Mouse (Mus musculus): Measurements from ENCODE around the gene Dcaf10. TPM values are rescaled to one million over a fixed set of nuclear protein-coding genes. Genes with fewer than 3 reads are reported as not detected.

The Dcaf10 gene
- total and polyA plus RNA-seq, 3 experiments = 4.2 to 11.3 (median 10.8) TPM

DNA sequence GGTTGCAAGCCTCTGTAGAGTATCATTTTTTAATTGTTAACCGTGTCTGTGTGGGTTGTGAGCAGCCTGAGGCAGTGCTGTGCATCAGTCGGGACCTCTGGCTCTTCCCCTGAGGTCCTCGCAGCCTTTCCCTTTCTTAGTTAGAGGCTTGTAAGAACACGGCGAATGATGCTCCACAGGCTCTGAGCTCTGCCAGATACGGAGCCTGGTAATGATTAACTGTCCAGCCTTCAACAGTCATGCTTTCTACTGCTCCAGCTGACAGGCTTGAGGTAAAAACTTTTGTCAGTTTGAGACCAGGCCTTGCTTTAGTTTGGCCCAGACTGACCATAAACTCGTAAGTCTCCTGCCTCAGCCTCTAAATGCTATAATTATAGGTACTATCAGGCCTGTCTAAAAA lies 63.4 kb downstream of the Dcaf10 start:
- TF ChIP-seq EP300 (IDR thresholded peaks at IDR 0.05; ENCODE audit: insufficient read depth, low read depth, low read length) (no peak), POLR2A (IDR thresholded peaks at IDR 0.05; ENCODE audit: insufficient read depth, low read depth, low read length) (no peak), CTCF (IDR thresholded peaks at IDR 0.05) (no peak)
- Histone ChIP-seq H3K4me1 (ENCODE audit: control insufficient read depth, insufficient read depth, low read length) (peaks cover 8% of the 10 kb centered on the region), H3K4me3 (no peak overlapping the region), H3K36me3 (ENCODE audit: control insufficient read depth, insufficient read depth, low read length) (peaks cover 6% of the 10 kb centered on the region; the same call in 1 of the 2 replicates), H3K27ac (no peak overlapping the region), H3K79me2 (replicated peaks; ENCODE audit: control insufficient read depth, insufficient read depth, low read length) (peaks cover 2% of the 10 kb centered on the region), H3K9ac (ENCODE audit: low read depth, low read length) (no peak overlapping the region), H3K27me3 (ENCODE audit: control insufficient read depth, insufficient read depth, low read length) (no peaks in the 10 kb centered on the region)
- no peak for DNase-seq
- 70% methylated on average over 7 of the region's 7 CpGs for WGBS
- intact Hi-C loops (cut with DNase I) = no loop called here

DNA sequence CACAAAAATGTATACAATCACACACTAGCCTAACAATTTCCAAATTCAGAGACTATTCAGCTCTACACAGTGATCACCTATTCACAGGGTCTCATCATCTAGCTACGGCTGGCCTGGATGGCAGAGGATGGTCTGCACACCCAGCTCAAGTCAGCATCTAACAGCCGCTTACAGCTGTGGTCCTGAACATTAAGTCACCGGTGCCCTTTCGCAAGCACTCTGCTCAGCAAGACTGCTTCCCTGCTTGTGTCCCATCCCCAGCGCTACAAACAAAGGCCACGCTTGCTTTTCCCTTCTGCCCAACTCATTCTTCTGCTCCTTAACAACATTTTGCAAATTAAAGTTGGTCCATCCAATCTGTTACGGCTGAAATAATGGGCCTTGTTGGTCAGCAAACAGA lies 64.5 kb downstream of the Dcaf10 start:
- no peak for DNase-seq
- no peak for TF ChIP-seq POLR2A (IDR thresholded peaks at IDR 0.05; ENCODE audit: insufficient read depth, low read depth, low read length)
- Histone ChIP-seq H3K27ac (no peak overlapping the region), H3K27me3 (ENCODE audit: control insufficient read depth, insufficient read depth, low read length) (no peaks in the 10 kb centered on the region), H3K9ac (ENCODE audit: low read depth, low read length) (no peak overlapping the region), H3K79me2 (replicated peaks; ENCODE audit: control insufficient read depth, insufficient read depth, low read length) (peaks cover 2% of the 10 kb centered on the region), H3K4me3 (no peak overlapping the region), H3K36me3 (ENCODE audit: control insufficient read depth, insufficient read depth, low read length) (peaks cover 6% of the 10 kb centered on the region; the same call in 1 of the 2 replicates), H3K4me1 (ENCODE audit: control insufficient read depth, insufficient read depth, low read length) (peaks cover 8% of the 10 kb centered on the region)
- intact Hi-C loops (cut with DNase I) = no loop called here
- 83% methylated on average over 7 of the region's 7 CpGs for WGBS

DNA sequence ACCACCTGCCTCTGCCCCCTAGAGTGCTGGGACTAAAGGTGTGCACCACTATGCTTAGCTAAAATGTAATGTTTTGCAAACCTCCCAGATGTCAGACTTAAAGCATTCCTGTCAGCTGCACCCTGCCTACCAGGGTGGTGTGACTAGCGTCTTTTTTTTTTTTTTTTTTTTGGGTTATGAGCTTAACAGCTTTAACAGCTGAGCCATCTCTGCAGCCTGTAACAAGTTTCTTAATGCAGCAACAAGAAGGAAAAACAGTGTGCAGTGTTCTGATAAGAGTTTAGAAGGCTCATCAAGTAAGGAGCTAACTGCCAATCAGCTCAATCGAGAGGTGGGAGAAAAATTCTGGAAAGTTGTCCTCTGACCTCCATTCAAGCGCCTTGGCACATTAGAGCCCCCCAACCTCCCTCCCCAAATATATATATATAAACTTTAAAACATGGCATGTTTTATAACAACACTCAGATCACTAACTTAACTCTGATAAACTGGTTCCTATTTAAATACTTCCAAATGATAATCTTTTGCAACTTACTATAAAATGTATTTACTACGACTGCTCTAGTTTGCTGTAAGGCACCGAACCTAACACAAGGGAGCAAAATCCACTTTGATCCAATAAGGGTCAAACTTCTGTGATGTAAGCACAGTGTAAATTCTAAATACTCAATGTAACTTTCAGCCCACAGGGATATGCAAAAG lies 65.3 kb downstream of the Dcaf10 start:
- DNase-seq = no peak
- no peaks in the 10 kb centered on the region; the same call in 1 of the 2 replicates for H3K79me2 ChIP-seq (replicated peaks; ENCODE audit: control insufficient read depth, insufficient read depth, low read length)
- no peaks in the 10 kb centered on the region for H3K27me3 ChIP-seq (ENCODE audit: control insufficient read depth, insufficient read depth, low read length)
- WGBS = 26% methylated on average over 5 of the region's 5 CpGs
- H3K27ac ChIP-seq = peak overlapping the region; percentile 93; the same call in 1 of the 2 replicates
- peaks cover 8% of the 10 kb centered on the region for H3K4me1 ChIP-seq (ENCODE audit: control insufficient read depth, insufficient read depth, low read length)
- TF ChIP-seq EP300 (IDR thresholded peaks at IDR 0.05; ENCODE audit: insufficient read depth, low read depth, low read length) = no peak
- no peak for TF ChIP-seq POLR2A (IDR thresholded peaks at IDR 0.05; ENCODE audit: insufficient read depth, low read depth, low read length)
- no peak for TF ChIP-seq CTCF (IDR thresholded peaks at IDR 0.05)
- peak overlapping the region; percentile 98 for H3K4me3 ChIP-seq
- peaks cover 3% of the 10 kb centered on the region; the same call in 1 of the 2 replicates for H3K36me3 ChIP-seq (ENCODE audit: control insufficient read depth, insufficient read depth, low read length)
- no peak overlapping the region; the same call in 1 of the 2 replicates for H3K9ac ChIP-seq (ENCODE audit: low read depth, low read length)
- intact Hi-C loops (cut with DNase I) = no loop called here

DNA sequence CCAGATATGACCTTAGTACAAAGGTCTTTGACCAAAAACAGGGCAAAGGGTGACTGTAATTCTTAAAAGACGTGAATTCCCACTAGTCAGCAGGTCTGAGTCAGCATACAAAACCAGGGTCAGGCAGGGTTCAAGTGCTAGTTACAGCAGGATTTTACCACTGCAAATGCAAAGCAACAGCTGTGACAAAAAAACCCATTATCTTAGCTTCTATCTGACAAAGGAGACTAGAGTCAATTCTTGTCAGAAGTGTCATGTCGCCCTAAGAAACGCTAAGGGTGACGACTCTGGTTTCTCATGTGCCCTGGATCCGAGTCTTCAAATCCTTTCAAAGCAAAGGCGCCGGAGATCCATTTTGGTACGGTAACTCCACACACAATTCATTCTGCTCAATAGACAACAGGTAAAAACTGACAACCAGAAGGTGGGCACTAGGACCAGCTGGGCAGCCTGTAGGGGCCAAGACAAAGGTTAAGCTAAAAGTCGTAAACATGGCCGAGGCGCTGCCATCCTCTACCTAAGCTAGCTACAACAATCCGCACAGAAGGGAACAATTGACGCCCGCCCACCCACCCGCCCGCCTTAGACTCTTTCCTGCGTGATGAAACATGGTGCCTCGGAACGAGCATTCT lies 65.9 kb downstream of the Dcaf10 start:
- H3K9ac ChIP-seq (ENCODE audit: low read depth, low read length) = peak overlapping the region; percentile 98
- no peaks in the 10 kb centered on the region for H3K27me3 ChIP-seq (ENCODE audit: control insufficient read depth, insufficient read depth, low read length)
- DNase-seq = no peak
- peak overlapping the region; percentile 93 for H3K27ac ChIP-seq
- H3K79me2 ChIP-seq (replicated peaks; ENCODE audit: control insufficient read depth, insufficient read depth, low read length) = no peaks in the 10 kb centered on the region; the same call in 1 of the 2 replicates
- WGBS = under 1% methylated on average over 19 of the region's 19 CpGs
- no peak for TF ChIP-seq EP300 (IDR thresholded peaks at IDR 0.05; ENCODE audit: insufficient read depth, low read depth, low read length)
- peak overlapping the region; percentile 98 for H3K4me3 ChIP-seq
- peaks cover 3% of the 10 kb centered on the region; the same call in 1 of the 2 replicates for H3K36me3 ChIP-seq (ENCODE audit: control insufficient read depth, insufficient read depth, low read length)
- peaks cover 3% of the 10 kb centered on the region for H3K4me1 ChIP-seq (ENCODE audit: control insufficient read depth, insufficient read depth, low read length)
- intact Hi-C loops (cut with DNase I) = loop anchor here (1.0 to 2.0 kb wide), 2 partner anchors 66 to 121 kb away; partner anchors contain the start of genes Dcaf10 and Exosc3

DNA sequence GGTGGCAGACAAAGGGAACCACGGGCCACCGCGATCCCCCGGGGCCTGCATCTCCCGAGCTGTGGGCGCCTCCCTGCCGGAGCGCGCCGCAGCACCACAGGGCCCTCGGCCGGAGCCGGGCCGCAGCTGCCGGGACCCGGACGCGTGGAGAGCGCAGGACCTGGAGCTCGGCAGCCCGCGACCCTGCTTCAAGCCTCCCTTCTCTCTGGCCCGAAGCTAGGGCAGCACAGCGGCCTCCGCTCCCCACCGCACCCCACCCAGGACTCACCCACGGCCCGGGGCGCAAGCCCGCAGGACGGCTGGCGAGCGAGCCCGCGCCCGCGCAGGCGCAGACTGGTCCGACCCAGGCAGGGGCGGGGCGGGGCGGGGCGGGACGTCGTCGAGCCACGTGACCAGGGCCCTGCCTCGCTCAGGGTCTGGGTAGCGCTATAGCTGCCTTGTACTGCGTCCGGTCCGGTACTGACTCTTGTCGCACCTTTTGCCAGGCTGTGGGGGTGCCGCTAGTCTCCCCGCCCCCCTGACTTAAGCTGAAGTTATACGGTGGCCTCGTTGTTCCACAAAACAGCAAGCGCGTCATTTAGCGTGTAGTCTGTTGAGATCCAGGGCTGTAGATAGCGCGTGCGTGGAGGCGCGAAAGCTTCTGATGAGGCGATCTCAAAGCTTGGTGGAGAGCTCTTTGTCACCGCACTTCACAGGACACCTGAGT lies 66.7 kb downstream of the Dcaf10 start, which contains the start of gene Slc25a51:
Slc25a51 (minus strand) TSS at position 340 of the 706 bp plus-strand sequence.
- Histone ChIP-seq H3K27ac (peak within 1 kb of the TSS; percentile 93), H3K4me1 (ENCODE audit: control insufficient read depth, insufficient read depth, low read length) (no peaks in the 10 kb centered on the region), H3K79me2 (replicated peaks; ENCODE audit: control insufficient read depth, insufficient read depth, low read length) (no peaks in the 10 kb centered on the region; the same call in 1 of the 2 replicates), H3K4me3 (peak within 1 kb of the TSS; percentile 98), H3K9ac (ENCODE audit: low read depth, low read length) (peak within 1 kb of the TSS; percentile 98), H3K36me3 (ENCODE audit: control insufficient read depth, insufficient read depth, low read length) (peaks cover 3% of the 10 kb centered on the region; the same call in 1 of the 2 replicates), H3K27me3 (ENCODE audit: control insufficient read depth, insufficient read depth, low read length) (no peaks in the 10 kb centered on the region)
- TF ChIP-seq POLR2A (IDR thresholded peaks at IDR 0.05; ENCODE audit: insufficient read depth, low read depth, low read length) (peak; percentile 89), CTCF (IDR thresholded peaks at IDR 0.05) (no peak), EP300 (IDR thresholded peaks at IDR 0.05; ENCODE audit: insufficient read depth, low read depth, low read length) (peak; percentile 60)
- peak; percentile 91 to 92 for DNase-seq
- under 1% methylated on average over 64 of the region's 67 CpGs for WGBS
- intact Hi-C loops (cut with DNase I) = loop anchor here (1.0 to 2.0 kb wide), 2 partner anchors 66 to 120 kb away; partner anchors contain the start of genes Dcaf10 and Exosc3
